ENCODE assay signal across 17 mouse cellular contexts in the genomic region with DNA sequence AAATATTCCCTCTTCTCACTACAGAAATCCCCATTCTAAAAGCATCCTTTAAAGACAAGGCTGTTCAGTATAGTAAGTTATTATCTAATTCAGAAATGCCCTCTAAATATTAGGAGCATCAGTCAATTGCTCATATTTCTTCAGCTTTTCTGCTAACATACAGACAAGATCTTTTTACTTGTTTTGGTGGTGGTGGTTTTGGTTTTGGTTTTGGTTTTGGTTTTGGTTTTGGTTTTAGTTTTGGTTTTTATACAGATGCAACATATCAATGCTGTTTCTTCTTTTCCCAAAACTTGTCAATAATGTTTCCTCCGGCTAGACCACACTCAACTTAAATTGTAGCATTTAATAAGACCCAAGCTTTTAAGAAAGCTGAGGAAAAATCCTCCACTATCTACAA.
DNase-seq lines count a peak whose midpoint lies in the region; TF ChIP-seq lines count a peak whose summit lies in the region.
"Had no signal": no experiment of that assay in that cellular context is flagged by ENCODE, and none has a peak within 500 bp of the region (broad histone marks: within the 10 kb centered on the region; RNA-seq: fewer than 3 reads in every experiment).

No protein-coding gene starts in this region.

- no peaks in the 10 kb centered on the region for H3K36me3 ChIP-seq in CH12.LX (replicated peaks in 1 of 2; ENCODE audit: control insufficient read depth in 1 of 2, insufficient read depth in 1 of 2, low read length in 1 of 2)
- no peaks in the 10 kb centered on the region; a peak in 1 of 4 replicates for H3K36me3 ChIP-seq in MEL (ENCODE audit: control insufficient read depth in 1 of 2, insufficient read depth in 2 of 2, low read length in 2 of 2)
- H3K36me3 ChIP-seq: G1E had no signal

- H3K4me3 ChIP-seq in CH12.LX (replicated peaks in 1 of 3; ENCODE audit: low read depth in 2 of 3, low read length in 2 of 3, poor library complexity in 1 of 3), result peak overlapping the region in 1 of 3 experiments; percentile 28
- no peak overlapping the region for H3K4me3 ChIP-seq in MEL (ENCODE audit: control insufficient read depth in 1 of 2, insufficient read depth in 1 of 2, low read depth in 2 of 2, low read length in 2 of 2)

- in situ Hi-C loops in CH12.LX (cut with MboI; ENCODE audit: low pct_ligation_motif_present, low pct_unique_long_range_greater_than_20kb, low sequenced_read_pairs), result no loop called here

- TF ChIP-seq RAD21 in CH12.LX (IDR thresholded peaks at IDR 0.05; ENCODE audit: low read depth, low read length) (no peak), MEL (IDR thresholded peaks at IDR 0.05; ENCODE audit: low read depth, low read length) (no peak)

- peak; percentile 7 for DNase-seq in CH12.LX (ENCODE audit: extremely low read depth)
- DNase-seq in MEL (ENCODE audit: low read depth, low spot score), result no peak
- no peak for DNase-seq in heart, adult 11 months
- DNase-seq in heart, adult 9 months (ENCODE audit: low spot score in 2 of 2), result no peak
- DNase-seq: adrenal gland, adult 2 months; adrenal gland, adult 8-10 months; adrenal gland, postnatal 10 days; adrenal gland, postnatal 14 days; adrenal gland, postnatal 25 days; adrenal gland, postnatal 36 days; B cell, adult 2 months; cerebellum, adult 11 months; cerebellum, adult 11-12 months; cerebellum, adult 18-20 months; cerebellum, adult 2 months; cerebellum, adult 8-10 months had no signal

- TF ChIP-seq CTCF in CH12.LX (conservative IDR thresholded peaks at IDR 0.05 in 1 of 2, IDR thresholded peaks at IDR 0.05 in 1 of 2; ENCODE audit: low read depth in 2 of 2, low read length in 2 of 2), result no peak
- TF ChIP-seq CTCF in MEL (IDR thresholded peaks at IDR 0.05 in 2 of 3, conservative IDR thresholded peaks at IDR 0.05 in 1 of 3; ENCODE audit: control insufficient read depth in 1 of 3, insufficient read depth in 1 of 3, low read depth in 2 of 3, low read length in 3 of 3, poor library complexity in 1 of 3, severe bottlenecking in 1 of 3), result no peak

- TF ChIP-seq POLR2A in CH12.LX (IDR thresholded peaks at IDR 0.05; ENCODE audit: low read depth, low read length) (no peak), MEL (IDR thresholded peaks at IDR 0.05; ENCODE audit: control insufficient read depth in 1 of 2, insufficient read depth in 1 of 2, low read depth in 1 of 2, low read length in 2 of 2, poor library complexity in 1 of 2) (no peak)

- dilution Hi-C loops in CH12.LX (cut with MboI; ENCODE audit: extremely low pct_ligation_motif_present, extremely low pct_unique_long_range_greater_than_20kb, low sequenced_read_pairs), result no loop called here

- TF ChIP-seq EP300 in CH12.LX (IDR thresholded peaks at IDR 0.05; ENCODE audit: low read length) (peak; percentile 17; the same call in 1 of the 2 replicates), MEL (IDR thresholded peaks at IDR 0.05; ENCODE audit: low read depth in 1 of 2, low read length in 2 of 2) (no peak)

- no peaks in the 10 kb centered on the region for H3K27me3 ChIP-seq in CH12.LX (replicated peaks)
- no peaks in the 10 kb centered on the region for H3K27me3 ChIP-seq in MEL (ENCODE audit: control insufficient read depth in 1 of 2, insufficient read depth in 2 of 2, low read length in 2 of 2)

- H3K4me2 ChIP-seq in CH12.LX (ENCODE audit: insufficient read depth, low read depth, poor library complexity, severe bottlenecking), result peak overlapping the region; percentile 80

- no peaks in the 10 kb centered on the region for H3K79me2 ChIP-seq in CH12.LX (replicated peaks; ENCODE audit: control insufficient read depth, extremely low read depth, insufficient read depth, poor library complexity, severe bottlenecking)
- no peaks in the 10 kb centered on the region for H3K79me2 ChIP-seq in MEL (ENCODE audit: control insufficient read depth, insufficient read depth, low read length, poor library complexity)

- H3K9ac ChIP-seq in CH12.LX (ENCODE audit: insufficient read depth, low read depth), result no peak overlapping the region; the same call in 1 of the 2 replicates
- no peak overlapping the region for H3K9ac ChIP-seq in MEL (ENCODE audit: control insufficient read depth, low read depth, low read length, poor library complexity, severe bottlenecking)

- H3K4me1 ChIP-seq in CH12.LX (ENCODE audit: control insufficient read depth in 1 of 2, insufficient read depth in 2 of 2), result no peaks in the 10 kb centered on the region
- peaks cover 0 to 2% of the 10 kb centered on the region in 2 experiments; a peak in 1 of 4 replicates for H3K4me1 ChIP-seq in MEL (ENCODE audit: control insufficient read depth in 1 of 2, insufficient read depth in 2 of 2, low read length in 2 of 2)

- H3K9me3 ChIP-seq in CH12.LX (replicated peaks; ENCODE audit: low read length), result peaks cover 7% of the 10 kb centered on the region
- no peaks in the 10 kb centered on the region for H3K9me3 ChIP-seq in MEL (replicated peaks; ENCODE audit: insufficient read depth, low read length)

- no peak overlapping the region for H3K27ac ChIP-seq in CH12.LX (ENCODE audit: insufficient read depth, low read depth)
- no peak overlapping the region for H3K27ac ChIP-seq in MEL (ENCODE audit: control insufficient read depth, low read depth, low read length)

TF ChIP-seq in CH12.LX, 34 proteins besides CTCF, POLR2A, EP300 and RAD21:
- TF ChIP-seq NELFE (IDR thresholded peaks at IDR 0.05; ENCODE audit: low read depth, low read length), result no peak
- TF ChIP-seq IRF4 (IDR thresholded peaks at IDR 0.05; ENCODE audit: low read depth, low read length), result peak; percentile 38; the same call in 1 of the 2 replicates
- TF ChIP-seq ETS1 (conservative IDR thresholded peaks at IDR 0.05; ENCODE audit: low read depth, low read length), result peak; percentile 85
- no peak for TF ChIP-seq MEF2A (IDR thresholded peaks at IDR 0.05; ENCODE audit: borderline replicate concordance, low read depth, low read length)

TF ChIP-seq in MEL, 35 proteins besides CTCF, POLR2A, EP300 and RAD21:
- TF ChIP-seq ETS1 (IDR thresholded peaks at IDR 0.05; ENCODE audit: low read depth, low read length), result peak; percentile 87
- no peak for TF ChIP-seq GATA1 (IDR thresholded peaks at IDR 0.05; ENCODE audit: low read depth, low read length)
- TF ChIP-seq UBTF (IDR thresholded peaks at IDR 0.05; ENCODE audit: borderline replicate concordance, insufficient read depth, low read depth, low read length), result no peak

Comparison
In these comparisons a context has a peak if more than half of its experiments do, and no peak if none do; other contexts are left out.
1. Of the 35 proteins assayed by ChIP-seq in both MEL and CH12.LX: peak only in MEL: none; only in CH12.LX: EP300; in both: ETS1; in neither: 33.